Mouse (Mus musculus): Measurements from ENCODE around the gene Camk2b. TPM values are rescaled to one million over a fixed set of nuclear protein-coding genes. Genes with fewer than 3 reads are reported as not detected.

The Camk2b gene
- polyA plus RNA-seq, 1 experiment from 2014 or later, result 138 TPM

DNA sequence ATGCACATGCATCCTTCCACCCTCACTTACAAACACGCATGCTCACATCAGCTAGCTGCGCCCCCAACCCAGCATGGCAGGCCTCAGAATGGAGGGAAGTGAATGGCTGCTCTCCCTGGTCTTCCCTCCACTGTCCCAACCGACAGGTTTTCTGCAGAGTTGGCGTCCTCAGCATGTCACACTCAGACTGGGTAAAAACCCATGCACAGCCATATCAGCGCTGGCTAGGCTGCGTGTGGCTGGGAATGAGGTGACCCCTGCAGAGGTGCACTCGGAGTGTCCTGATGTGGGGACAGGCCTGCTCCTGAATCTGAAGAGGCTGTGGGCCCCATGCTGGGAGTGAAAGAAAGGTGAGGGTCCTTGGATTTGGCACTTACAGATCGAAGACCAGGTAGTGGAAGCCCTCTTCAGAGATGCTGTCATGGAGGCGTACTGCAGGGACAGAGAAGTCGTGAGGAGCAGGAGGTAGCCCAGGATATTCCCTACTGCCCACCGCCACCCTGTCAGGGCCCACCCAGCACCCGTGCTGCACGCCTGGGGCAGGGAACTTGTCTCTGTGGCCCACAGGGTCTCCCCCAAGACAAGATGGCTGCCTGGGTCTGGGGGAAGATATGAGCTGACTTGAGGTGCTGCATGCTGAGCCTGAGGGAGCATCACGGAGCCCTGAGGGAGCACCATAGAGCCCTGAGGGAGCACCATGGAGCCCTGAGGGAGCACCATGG is 65.0 kb downstream of the Camk2b start:
- no peak for ATAC-seq
- Histone ChIP-seq H3K4me2 (ENCODE audit: low read length) (no peak overlapping the region), H3K36me3 (ENCODE audit: control insufficient read depth, insufficient read depth, low read length) (no peaks in the 10 kb centered on the region), H3K27me3 (replicated peaks; ENCODE audit: control insufficient read depth, insufficient read depth, low read length) (no peaks in the 10 kb centered on the region), H3K9me3 (ENCODE audit: control insufficient read depth, low read length) (no peaks in the 10 kb centered on the region), H3K9ac (ENCODE audit: low read depth, low read length) (peak overlapping the region; percentile 2; the same call in 1 of the 2 replicates), H3K27ac (ENCODE audit: low read depth, low read length) (peak overlapping the region; percentile 65), H3K4me3 (ENCODE audit: low read length) (no peak overlapping the region), H3K4me1 (ENCODE audit: control insufficient read depth, insufficient read depth, low read depth, low read length) (peaks cover 14% of the 10 kb centered on the region)
- WGBS, result 80% methylated on average over 14 of the region's 14 CpGs

DNA sequence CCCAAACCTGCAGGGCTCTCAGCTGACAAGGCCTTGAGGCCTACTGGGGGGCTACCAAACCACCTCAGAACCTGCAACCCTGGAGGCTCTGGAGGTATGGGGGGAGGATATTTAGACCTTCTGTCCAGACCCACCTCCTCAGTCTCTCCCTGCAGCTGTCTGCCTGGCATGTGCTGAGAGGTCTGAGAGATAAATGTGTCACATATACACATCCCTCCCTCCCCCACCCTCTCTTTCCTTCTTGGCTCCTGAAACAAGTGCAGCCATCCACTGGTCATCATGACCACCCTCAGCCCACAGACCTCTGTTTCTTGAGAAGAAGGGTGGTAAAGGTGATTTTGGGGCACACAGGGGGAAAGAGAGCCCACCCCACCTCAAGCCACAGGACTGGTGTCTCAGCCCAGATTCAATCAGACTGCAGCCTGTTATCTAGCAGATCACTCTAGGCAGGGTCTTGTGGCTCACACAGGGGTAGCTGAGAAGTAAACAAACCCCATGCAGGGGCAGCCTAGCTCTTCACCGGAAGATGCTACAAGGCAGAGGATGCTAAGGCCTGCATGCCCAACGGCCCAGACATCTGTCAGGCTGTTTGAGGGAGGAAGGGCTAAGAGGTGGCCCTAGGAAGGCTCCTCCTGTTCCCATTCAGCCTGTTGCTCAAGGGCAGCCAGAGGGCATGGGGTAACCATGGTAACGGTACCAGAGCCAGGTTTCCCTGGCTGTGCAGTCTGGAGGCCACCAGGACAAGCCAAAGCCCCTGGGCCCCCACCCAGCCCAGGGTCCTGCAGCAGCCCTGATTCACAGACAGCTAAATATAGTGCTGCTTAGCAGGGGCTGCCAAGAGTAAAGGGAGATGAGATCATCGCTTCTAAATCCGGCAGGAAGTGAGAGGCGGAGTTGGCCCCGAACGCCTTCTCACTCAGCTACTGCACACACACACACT is 66.1 kb downstream of the Camk2b start:
- Histone ChIP-seq H3K27me3 (replicated peaks; ENCODE audit: control insufficient read depth, insufficient read depth, low read length) (no peaks in the 10 kb centered on the region), H3K4me2 (ENCODE audit: low read length) (no peak overlapping the region; the same call in 1 of the 2 replicates), H3K9ac (ENCODE audit: low read depth, low read length) (peak overlapping the region; percentile 30; the same call in 1 of the 2 replicates), H3K4me3 (ENCODE audit: low read length) (no peak overlapping the region), H3K27ac (ENCODE audit: low read depth, low read length) (peak overlapping the region; percentile 77), H3K9me3 (ENCODE audit: control insufficient read depth, low read length) (no peaks in the 10 kb centered on the region), H3K36me3 (ENCODE audit: control insufficient read depth, insufficient read depth, low read length) (no peaks in the 10 kb centered on the region), H3K4me1 (ENCODE audit: control insufficient read depth, insufficient read depth, low read depth, low read length) (peaks cover 14% of the 10 kb centered on the region)
- WGBS, result 10% methylated on average over 8 of the region's 8 CpGs
- ATAC-seq, result peak; percentile 94

DNA sequence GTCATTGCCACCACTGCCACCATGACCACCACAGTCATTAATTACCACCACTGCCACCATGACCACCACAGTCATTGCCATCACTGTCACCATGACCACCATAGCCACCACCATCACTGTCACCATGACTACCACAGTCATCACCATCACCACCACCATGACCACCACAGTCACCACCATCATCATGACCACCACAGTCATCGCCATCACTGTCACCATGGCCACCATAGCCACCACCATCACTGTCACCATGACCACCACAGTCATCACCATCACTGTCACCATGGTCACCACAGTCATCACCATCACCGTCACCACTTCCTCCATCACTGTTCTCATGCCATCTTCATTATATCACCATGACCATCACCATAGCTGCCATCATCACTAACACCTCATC is 67.7 kb downstream of the Camk2b start:
- Histone ChIP-seq H3K4me1 (ENCODE audit: control insufficient read depth, insufficient read depth, low read depth, low read length) (peaks cover 14% of the 10 kb centered on the region), H3K9ac (ENCODE audit: low read depth, low read length) (no peak overlapping the region), H3K4me3 (ENCODE audit: low read length) (no peak overlapping the region), H3K27ac (ENCODE audit: low read depth, low read length) (no peak overlapping the region), H3K36me3 (ENCODE audit: control insufficient read depth, insufficient read depth, low read length) (no peaks in the 10 kb centered on the region), H3K9me3 (ENCODE audit: control insufficient read depth, low read length) (no peaks in the 10 kb centered on the region), H3K27me3 (replicated peaks; ENCODE audit: control insufficient read depth, insufficient read depth, low read length) (no peaks in the 10 kb centered on the region), H3K4me2 (ENCODE audit: low read length) (no peak overlapping the region)
- ATAC-seq, result no peak
- WGBS, result 96% methylated on average over 2 of the region's 2 CpGs

DNA sequence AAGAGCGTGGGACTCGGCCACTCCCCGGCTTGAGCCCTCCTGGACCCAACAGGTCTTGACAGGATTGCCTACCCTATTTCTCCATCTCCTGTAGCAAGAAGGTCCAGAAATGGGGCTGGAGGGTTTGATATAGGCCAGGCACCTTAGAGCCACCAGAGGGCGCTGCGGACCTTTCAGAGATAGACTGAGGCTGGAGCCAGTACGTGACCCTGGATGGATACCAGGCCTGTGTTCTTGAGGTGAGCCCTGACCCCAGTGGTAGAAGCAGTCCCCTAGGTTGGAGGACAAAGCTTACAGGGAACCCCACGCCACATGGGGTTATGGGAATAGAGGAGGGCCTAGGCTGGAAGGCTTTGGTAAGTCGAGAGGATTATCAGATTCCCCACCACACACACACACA is 70.2 kb downstream of the Camk2b start:
- Histone ChIP-seq H3K9ac (ENCODE audit: low read depth, low read length) (no peak overlapping the region), H3K4me2 (ENCODE audit: low read length) (no peak overlapping the region), H3K27me3 (replicated peaks; ENCODE audit: control insufficient read depth, insufficient read depth, low read length) (no peaks in the 10 kb centered on the region), H3K9me3 (ENCODE audit: control insufficient read depth, low read length) (no peaks in the 10 kb centered on the region), H3K4me3 (ENCODE audit: low read length) (no peak overlapping the region), H3K4me1 (ENCODE audit: control insufficient read depth, insufficient read depth, low read depth, low read length) (peaks cover 13% of the 10 kb centered on the region), H3K36me3 (ENCODE audit: control insufficient read depth, insufficient read depth, low read length) (peaks cover 2% of the 10 kb centered on the region; the same call in 1 of the 2 replicates), H3K27ac (ENCODE audit: low read depth, low read length) (no peak overlapping the region)
- ATAC-seq, result peak; percentile 28
- WGBS, result 20% methylated on average over 8 of the region's 8 CpGs

DNA sequence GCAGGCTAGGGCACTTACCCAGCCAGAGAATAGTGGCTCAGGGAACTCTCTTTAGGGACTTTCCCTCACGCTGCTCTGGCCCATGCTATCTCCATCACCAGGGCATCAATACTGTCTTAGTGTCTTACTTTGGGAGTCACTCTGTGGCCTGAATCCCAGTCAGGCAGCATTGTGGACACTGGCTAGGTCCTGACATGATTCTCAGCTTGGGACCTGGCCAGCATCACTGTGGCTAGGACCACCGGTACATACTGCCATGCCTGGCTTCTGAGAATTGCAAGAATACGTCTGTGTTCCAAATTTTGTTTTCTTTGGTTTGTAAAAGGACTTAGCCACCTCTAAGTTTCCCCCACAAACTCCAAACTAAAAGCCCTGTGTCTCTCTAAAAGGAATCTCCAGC is 71.3 kb downstream of the Camk2b start:
- Histone ChIP-seq H3K9me3 (ENCODE audit: control insufficient read depth, low read length) (no peaks in the 10 kb centered on the region), H3K9ac (ENCODE audit: low read depth, low read length) (no peak overlapping the region), H3K27ac (ENCODE audit: low read depth, low read length) (no peak overlapping the region), H3K27me3 (replicated peaks; ENCODE audit: control insufficient read depth, insufficient read depth, low read length) (no peaks in the 10 kb centered on the region), H3K4me2 (ENCODE audit: low read length) (no peak overlapping the region), H3K4me3 (ENCODE audit: low read length) (no peak overlapping the region), H3K4me1 (ENCODE audit: control insufficient read depth, insufficient read depth, low read depth, low read length) (peaks cover 4% of the 10 kb centered on the region), H3K36me3 (ENCODE audit: control insufficient read depth, insufficient read depth, low read length) (peaks cover 2% of the 10 kb centered on the region; the same call in 1 of the 2 replicates)
- ATAC-seq, result no peak
- 76% methylated on average over 3 of the region's 3 CpGs for WGBS

DNA sequence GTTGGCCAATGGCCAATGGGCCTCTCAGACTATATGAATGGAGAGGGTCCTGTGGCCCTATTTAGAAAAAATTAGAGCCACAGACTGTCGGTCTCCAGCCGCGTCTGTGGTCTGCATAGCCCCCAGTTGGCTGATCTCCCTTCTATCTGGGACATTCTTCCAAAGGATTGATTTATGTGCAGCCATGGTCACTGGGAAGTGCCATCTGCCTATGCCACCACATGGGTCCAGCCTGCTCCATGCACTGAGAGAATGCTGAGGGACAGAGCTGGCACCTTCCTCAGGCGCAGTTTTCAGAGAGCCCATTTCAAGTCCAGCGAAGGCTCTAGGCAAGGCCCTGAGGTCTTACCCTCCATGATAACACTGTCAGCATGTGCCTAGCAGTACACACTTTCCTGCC is 72.0 kb downstream of the Camk2b start:
- H3K9ac ChIP-seq (ENCODE audit: low read depth, low read length), result no peak overlapping the region
- peaks cover 2% of the 10 kb centered on the region; the same call in 1 of the 2 replicates for H3K36me3 ChIP-seq (ENCODE audit: control insufficient read depth, insufficient read depth, low read length)
- H3K4me1 ChIP-seq (ENCODE audit: control insufficient read depth, insufficient read depth, low read depth, low read length), result no peaks in the 10 kb centered on the region
- H3K27me3 ChIP-seq (replicated peaks; ENCODE audit: control insufficient read depth, insufficient read depth, low read length), result no peaks in the 10 kb centered on the region
- ATAC-seq, result peak; percentile 34; the same call in 1 of the 2 replicates
- no peak overlapping the region for H3K4me3 ChIP-seq (ENCODE audit: low read length)
- H3K4me2 ChIP-seq (ENCODE audit: low read length), result no peak overlapping the region
- no peak overlapping the region for H3K27ac ChIP-seq (ENCODE audit: low read depth, low read length)
- no peaks in the 10 kb centered on the region for H3K9me3 ChIP-seq (ENCODE audit: control insufficient read depth, low read length)
- WGBS, result 72% methylated on average over 5 of the region's 5 CpGs

DNA sequence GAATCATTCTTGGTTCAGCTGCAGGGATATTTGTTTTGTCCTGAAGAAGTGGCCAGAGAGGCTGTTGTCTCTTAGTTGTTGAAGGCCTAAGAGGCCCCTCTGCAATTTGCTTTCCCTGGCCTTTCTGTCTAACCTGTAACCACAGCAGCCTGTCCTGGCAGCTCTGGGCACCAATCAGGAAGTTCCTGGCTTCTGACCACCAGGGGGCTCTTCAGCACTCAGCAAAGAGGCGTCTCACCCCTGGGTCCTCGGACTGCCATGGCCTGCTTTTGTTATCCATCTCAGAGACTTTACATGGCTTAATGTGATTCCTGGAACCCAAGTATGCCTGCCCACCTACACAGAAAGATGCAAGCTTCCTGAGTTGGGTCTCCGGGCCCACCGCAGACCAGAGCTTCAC is 75.3 kb downstream of the Camk2b start:
- peaks cover 9% of the 10 kb centered on the region; the same call in 1 of the 2 replicates for H3K36me3 ChIP-seq (ENCODE audit: control insufficient read depth, insufficient read depth, low read length)
- no peaks in the 10 kb centered on the region for H3K9me3 ChIP-seq (ENCODE audit: control insufficient read depth, low read length)
- ATAC-seq, result peak; percentile 48; the same call in 1 of the 2 replicates
- H3K9ac ChIP-seq (ENCODE audit: low read depth, low read length), result no peak overlapping the region
- H3K4me1 ChIP-seq (ENCODE audit: control insufficient read depth, insufficient read depth, low read depth, low read length), result no peaks in the 10 kb centered on the region
- H3K4me3 ChIP-seq (ENCODE audit: low read length), result no peak overlapping the region
- no peaks in the 10 kb centered on the region for H3K27me3 ChIP-seq (replicated peaks; ENCODE audit: control insufficient read depth, insufficient read depth, low read length)
- H3K4me2 ChIP-seq (ENCODE audit: low read length), result no peak overlapping the region
- WGBS, result 28% methylated on average over 4 of the region's 4 CpGs
- H3K27ac ChIP-seq (ENCODE audit: low read depth, low read length), result no peak overlapping the region

DNA sequence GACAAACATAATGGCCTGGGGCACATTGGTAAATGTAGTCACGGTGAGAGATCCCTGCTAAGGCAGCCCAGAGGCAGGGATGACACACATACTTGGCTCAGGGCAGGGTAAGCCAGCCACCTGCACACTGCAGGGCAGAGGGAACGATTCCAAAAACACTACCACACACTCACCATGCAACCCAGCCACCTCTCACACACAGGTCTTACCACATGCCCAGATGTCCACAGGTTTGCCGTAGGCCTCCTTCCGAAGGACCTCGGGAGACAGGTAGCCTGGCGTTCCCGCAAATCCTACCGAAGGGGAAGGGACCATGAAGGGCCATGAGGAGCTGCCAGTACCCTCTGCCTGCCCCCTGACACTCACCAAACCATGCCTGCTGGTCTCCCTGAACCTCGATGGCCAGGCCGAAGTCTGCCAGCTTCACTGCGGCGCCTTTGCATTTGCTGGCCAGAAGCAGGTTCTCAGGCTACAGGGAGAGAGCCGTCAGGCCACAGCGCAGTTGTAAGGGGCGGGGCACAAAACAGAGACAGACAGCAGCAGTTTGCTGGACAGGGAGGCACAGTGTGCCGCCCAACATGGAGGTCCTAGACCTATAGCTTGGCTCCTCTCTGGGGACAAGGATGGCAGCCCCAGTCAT is 76.1 kb downstream of the Camk2b start:
- H3K9me3 ChIP-seq (ENCODE audit: control insufficient read depth, low read length), result no peaks in the 10 kb centered on the region
- 89% methylated on average over 16 of the region's 16 CpGs for whole genome bisulfite sequencing
- H3K4me3 ChIP-seq (ENCODE audit: low read length), result no peak overlapping the region
- H3K9ac ChIP-seq (ENCODE audit: low read depth, low read length), result no peak overlapping the region
- no peaks in the 10 kb centered on the region for H3K4me1 ChIP-seq (ENCODE audit: control insufficient read depth, insufficient read depth, low read depth, low read length)
- no peak overlapping the region for H3K27ac ChIP-seq (ENCODE audit: low read depth, low read length)
- no peaks in the 10 kb centered on the region for H3K27me3 ChIP-seq (replicated peaks; ENCODE audit: control insufficient read depth, insufficient read depth, low read length)
- H3K4me2 ChIP-seq (ENCODE audit: low read length), result no peak overlapping the region
- peaks cover 9% of the 10 kb centered on the region; the same call in 1 of the 2 replicates for H3K36me3 ChIP-seq (ENCODE audit: control insufficient read depth, insufficient read depth, low read length)
- ATAC-seq, result no peak
